Mouse (Mus musculus): ENCODE data around the gene Cxcl16. TPM values are rescaled to one million over a fixed set of nuclear protein-coding genes. Genes with fewer than 3 reads are reported as not detected.
A peak's percentile ranks its signal among the peaks of the same experiment; 100 is the strongest.

Gene Cxcl16
- total and polyA plus RNA-seq, 3 experiments, result not detected

GRCm38 (mm10) chr11:70432895-70433568 is 26.8 kb downstream of the Cxcl16 start (continued):
- TF ChIP-seq HCFC1 (IDR thresholded peaks at IDR 0.05; ENCODE audit: low read depth, low read length) (peak; percentile 49), MAX (IDR thresholded peaks at IDR 0.05; ENCODE audit: low read length) (no peak; the same call in 1 of the 2 replicates), TCF12 (IDR thresholded peaks at IDR 0.05; ENCODE audit: low read depth, low read length) (peak; percentile 95), MXI1 (IDR thresholded peaks at IDR 0.05; ENCODE audit: low read depth, low read length) (no peak), ETS1 (IDR thresholded peaks at IDR 0.05; ENCODE audit: low read depth, low read length) (peak; percentile 78), UBTF (IDR thresholded peaks at IDR 0.05; ENCODE audit: borderline replicate concordance, insufficient read depth, low read depth, low read length) (no peak), MEF2A (IDR thresholded peaks at IDR 0.05; ENCODE audit: extremely low read depth, insufficient replicate concordance, low read depth, low read length, poor library complexity, severe bottlenecking) (no peak), CHD1 (IDR thresholded peaks at IDR 0.05; ENCODE audit: low read depth, low read length) (no peak), USF1 (IDR thresholded peaks at IDR 0.05; ENCODE audit: low read depth, low read length) (no peak), POLR2A (IDR thresholded peaks at IDR 0.05; ENCODE audit: control insufficient read depth in 1 of 2, insufficient read depth in 1 of 2, low read depth in 1 of 2, low read length in 2 of 2, poor library complexity in 1 of 2) (peak; percentile 6 to 66; a peak in 2 of 4 replicates), TBP (IDR thresholded peaks at IDR 0.05; ENCODE audit: low read depth, low read length) (peak; percentile 71; the same call in 1 of the 2 replicates), EP300 (IDR thresholded peaks at IDR 0.05; ENCODE audit: low read depth in 1 of 2, low read length in 2 of 2) (peak; percentile 96 to 97), KAT2A (conservative IDR thresholded peaks at IDR 0.05; ENCODE audit: low read depth, low read length) (no peak)

GRCm38 (mm10) chr11:70432048-70432894 is 27.5 kb downstream of the Cxcl16 start, which contains the start of gene Arrb2:
TSS of gene Arrb2 (plus strand) at chr11:70432635.
- H3K4me3 ChIP-seq (ENCODE audit: control insufficient read depth in 1 of 2, insufficient read depth in 1 of 2, low read depth in 2 of 2, low read length in 2 of 2), result peak within 1 kb of the TSS; percentile 64 to 80
- peaks cover 8 to 44% of the 10 kb centered on the region in 2 experiments for H3K4me1 ChIP-seq (ENCODE audit: control insufficient read depth in 1 of 2, insufficient read depth in 2 of 2, low read length in 2 of 2)
- peaks cover 0 to 31% of the 10 kb centered on the region in 2 experiments; a peak in 2 of 4 replicates for H3K36me3 ChIP-seq (ENCODE audit: control insufficient read depth in 1 of 2, insufficient read depth in 2 of 2, low read length in 2 of 2)
- DNase-seq (ENCODE audit: low read depth, low spot score), result peak; percentile 99
- peak within 1 kb of the TSS; percentile 88 for H3K27ac ChIP-seq (ENCODE audit: control insufficient read depth, low read depth, low read length)
- peaks cover 31% of the 10 kb centered on the region for H3K79me2 ChIP-seq (ENCODE audit: control insufficient read depth, insufficient read depth, low read length, poor library complexity)
- no peaks in the 10 kb centered on the region for H3K27me3 ChIP-seq (ENCODE audit: control insufficient read depth in 1 of 2, insufficient read depth in 2 of 2, low read length in 2 of 2)
- peak within 1 kb of the TSS; percentile 88 for H3K9ac ChIP-seq (ENCODE audit: control insufficient read depth, low read depth, low read length, poor library complexity, severe bottlenecking)
- no peaks in the 10 kb centered on the region for H3K9me3 ChIP-seq (replicated peaks; ENCODE audit: insufficient read depth, low read length)
- peak; percentile 33 for TF ChIP-seq ETS1 (IDR thresholded peaks at IDR 0.05; ENCODE audit: low read depth, low read length)
- peak; percentile 95 for TF ChIP-seq SIN3A (IDR thresholded peaks at IDR 0.05; ENCODE audit: low read length)
- TF ChIP-seq USF1 (IDR thresholded peaks at IDR 0.05; ENCODE audit: low read depth, low read length), result peak; percentile 84
- TF ChIP-seq BHLHE40 (IDR thresholded peaks at IDR 0.05; ENCODE audit: borderline replicate concordance, low read depth, low read length), result no peak
- peak; percentile 90; the same call in 1 of the 2 replicates for TF ChIP-seq MYC (IDR thresholded peaks at IDR 0.05; ENCODE audit: low read depth, low read length)
- no peak for TF ChIP-seq JUND (IDR thresholded peaks at IDR 0.05; ENCODE audit: low read depth, low read length)
- TF ChIP-seq MEF2A (IDR thresholded peaks at IDR 0.05; ENCODE audit: extremely low read depth, insufficient replicate concordance, low read depth, low read length, poor library complexity, severe bottlenecking), result no peak
- TF ChIP-seq SMC3 (IDR thresholded peaks at IDR 0.05; ENCODE audit: low read depth, low read length), result peak; percentile 96
- TF ChIP-seq EP300 (IDR thresholded peaks at IDR 0.05; ENCODE audit: low read depth in 1 of 2, low read length in 2 of 2), result 0 out of 4 replicates have a peak, but pooled peaks of 1 of the 2 experiments have one; percentile 11
- peak; percentile 79 for TF ChIP-seq E2F4 (IDR thresholded peaks at IDR 0.05; ENCODE audit: borderline replicate concordance, low read depth, low read length)
- no peak; the same call in 1 of the 2 replicates for TF ChIP-seq RCOR1 (IDR thresholded peaks at IDR 0.05; ENCODE audit: low read depth, low read length)
- no peak for TF ChIP-seq CHD1 (IDR thresholded peaks at IDR 0.05; ENCODE audit: low read depth, low read length)
- TF ChIP-seq CTCF (IDR thresholded peaks at IDR 0.05 in 2 of 3, conservative IDR thresholded peaks at IDR 0.05 in 1 of 3; ENCODE audit: control insufficient read depth in 1 of 3, insufficient read depth in 1 of 3, low read depth in 2 of 3, low read length in 3 of 3, poor library complexity in 1 of 3, severe bottlenecking in 1 of 3), result peak; percentile 24 to 87 (median 70); a peak in 5 of 6 replicates
- TF ChIP-seq ELF1 (IDR thresholded peaks at IDR 0.05; ENCODE audit: low read depth, low read length), result peak; percentile 53
- TF ChIP-seq NELFE (IDR thresholded peaks at IDR 0.05; ENCODE audit: low read depth, low read length), result peak; percentile 87
- no peak for TF ChIP-seq CHD2 (IDR thresholded peaks at IDR 0.05; ENCODE audit: low read length)
- peak; percentile 56; the same call in 1 of the 2 replicates for TF ChIP-seq TBP (IDR thresholded peaks at IDR 0.05; ENCODE audit: low read depth, low read length)
- no peak for TF ChIP-seq MAFK (IDR thresholded peaks at IDR 0.05; ENCODE audit: borderline replicate concordance, low read depth, low read length)
- no peak for TF ChIP-seq TAL1 (IDR thresholded peaks at IDR 0.05; ENCODE audit: low read length)
- TF ChIP-seq MAZ (IDR thresholded peaks at IDR 0.05; ENCODE audit: low read depth, low read length), result peak; percentile 93
- TF ChIP-seq ZKSCAN1 (IDR thresholded peaks at IDR 0.05; ENCODE audit: low read depth, low read length), result no peak
- TF ChIP-seq KAT2A (conservative IDR thresholded peaks at IDR 0.05; ENCODE audit: low read depth, low read length), result no peak; the same call in 1 of the 2 replicates
- TF ChIP-seq MXI1 (IDR thresholded peaks at IDR 0.05; ENCODE audit: low read depth, low read length), result peak; percentile 97
- peak; percentile 80 for TF ChIP-seq MAX (IDR thresholded peaks at IDR 0.05; ENCODE audit: low read length)
- TF ChIP-seq RAD21 (IDR thresholded peaks at IDR 0.05; ENCODE audit: low read depth, low read length), result peak; percentile 93
